Mouse (Mus musculus) CH12.LX (cell line): ENCODE measurements at regions not wholly inside any gene's neighbourhood (a gene's known extent, or its start where the extent isn't known, plus 50 kb on each side); places are given as distances from the start of the nearest gene placed in this dataset.

Experiments used
- BHLHE40 ChIP-seq: IDR thresholded peaks from 2 replicates; pipeline ENCODE4 v1.6.1; 2011; ENCODE audit warnings: mild to moderate bottlenecking, low read depth, low read length, improper control_type of control experiment
- CHD2 ChIP-seq: IDR thresholded peaks from 2 replicates; pipeline ENCODE4 v1.6.1; 2011; ENCODE audit warnings: low read length, improper control_type of control experiment
- CTCF ChIP-seq, 2 experiments: IDR thresholded peaks in 1 of 2; conservative IDR thresholded peaks in 1 of 2; 2 replicates each; pipeline ENCODE4 v1.5.1; 2011 to 2012; ENCODE audit warnings: low read depth in 2 of 2, low read length in 2 of 2, improper control_type of control experiment in 1 of 2, inconsistent platforms in 1 of 2, mild to moderate bottlenecking in 1 of 2, moderate library complexity in 1 of 2
- E2F4 ChIP-seq: IDR thresholded peaks from 2 replicates; pipeline ENCODE4 v1.6.1; 2011; ENCODE audit warnings: low read depth, low read length, improper control_type of control experiment; ENCODE audit not compliant: insufficient replicate concordance
- EP300 ChIP-seq: IDR thresholded peaks from 2 replicates; pipeline ENCODE4 v1.6.1; 2011; ENCODE audit warnings: low read length, improper control_type of control experiment
- GABPA ChIP-seq: IDR thresholded peaks from 2 replicates; pipeline ENCODE4 v1.6.1; 2012; ENCODE audit warnings: low read depth, low read length, improper control_type of control experiment, inconsistent platforms; ENCODE audit not compliant: insufficient replicate concordance
- IRF4 ChIP-seq: IDR thresholded peaks from 2 replicates; pipeline ENCODE4 v1.6.1; 2014; ENCODE audit warnings: low read depth, mild to moderate bottlenecking, inconsistent platforms, low read length, improper control_type of control experiment
- JUND ChIP-seq: conservative IDR thresholded peaks from 2 replicates; pipeline ENCODE4 v1.6.1; 2011; ENCODE audit warnings: low read depth, low read length, improper control_type of control experiment
- KAT2A ChIP-seq: IDR thresholded peaks from 2 replicates; pipeline ENCODE4 v1.6.1; 2012; ENCODE audit warnings: low read length, improper control_type of control experiment, inconsistent platforms; ENCODE audit not compliant: insufficient replicate concordance
- POLR2A ChIP-seq: IDR thresholded peaks from 2 replicates; pipeline ENCODE4 v1.6.1; 2011; ENCODE audit warnings: low read depth, mild to moderate bottlenecking, improper control_type of control experiment, low read length
- SMC3 ChIP-seq: IDR thresholded peaks from 2 replicates; pipeline ENCODE4 v1.6.1; 2011; ENCODE audit warnings: low read depth, low read length, improper control_type of control experiment
- USF1 ChIP-seq: IDR thresholded peaks from 2 replicates; pipeline ENCODE4 v1.6.1; 2014; ENCODE audit warnings: low read depth, mild to moderate bottlenecking, inconsistent platforms, low read length, improper control_type of control experiment
- ZKSCAN1 ChIP-seq: IDR thresholded peaks from 2 replicates; pipeline ENCODE4 v1.6.1; 2012; ENCODE audit warnings: low read depth, inconsistent platforms, low read length, improper control_type of control experiment, borderline replicate concordance

DNA sequence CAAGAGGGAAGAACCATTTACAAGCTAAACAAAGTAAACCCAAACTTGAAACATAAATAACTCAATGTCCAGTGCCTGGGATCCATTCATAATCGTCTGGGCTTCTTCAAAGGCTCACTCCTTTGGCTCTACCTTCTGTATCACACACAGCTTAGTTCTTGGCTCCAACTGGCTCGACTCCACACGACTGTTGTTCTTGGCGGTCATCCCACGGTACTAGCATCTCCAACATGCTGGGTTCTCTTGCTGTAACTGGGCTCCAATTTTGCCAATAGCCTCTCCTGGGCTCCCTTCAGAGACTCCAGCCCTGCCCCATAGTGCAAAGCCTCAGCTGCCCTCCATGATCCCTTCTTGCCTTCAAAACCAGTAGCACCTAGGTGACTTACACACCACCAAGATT is 352.4 kb downstream of the Adamts20 start:
- TF ChIP-seq BHLHE40 (no peak), USF1 (no peak), E2F4 (no peak), ZKSCAN1 (no peak), KAT2A (no peak), CTCF (conservative IDR thresholded peaks at IDR 0.05 in 1 of 2, IDR thresholded peaks at IDR 0.05 in 1 of 2; ENCODE audit: low read depth in 2 of 2, low read length in 2 of 2) (no peak), CHD2 (no peak), POLR2A (no peak), EP300 (no peak), IRF4 (no peak), GABPA (no peak), JUND (no peak), SMC3 (no peak)
